Mouse (Mus musculus): Measurements from ENCODE around the gene Card19. TPM values are rescaled to one million over a fixed set of nuclear protein-coding genes. Genes with fewer than 3 reads are reported as not detected.

The Card19 gene
- polyA plus RNA-seq, 1 experiment: 53.3 TPM

DNA sequence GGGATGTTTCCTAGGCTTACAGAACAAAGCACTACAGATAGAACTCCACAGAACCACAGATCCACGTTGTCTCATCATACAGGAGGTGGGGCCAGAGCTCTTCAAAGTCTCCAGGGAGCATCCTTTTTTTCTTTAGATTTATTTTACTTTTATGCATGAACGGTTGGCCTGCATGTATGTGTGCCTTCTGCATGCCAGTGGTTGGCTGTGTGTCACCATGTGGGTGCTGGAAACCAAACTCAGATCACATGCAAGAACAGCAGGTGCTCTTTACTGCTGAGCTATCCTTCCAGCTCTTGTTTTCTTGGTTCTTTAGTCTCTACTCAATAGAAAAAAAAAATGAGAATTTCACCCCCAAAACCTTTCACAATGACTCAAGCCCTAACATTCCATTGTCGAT, 33.1 kb upstream of the Card19 start:
- WGBS: 45% methylated on average over 3 of the region's 3 CpGs
- no peaks in the 10 kb centered on the region for H3K27me3 ChIP-seq (ENCODE audit: control insufficient read depth, insufficient read depth, low read length)
- H3K27ac ChIP-seq (ENCODE audit: insufficient read depth, low read length): no peak overlapping the region
- no peak overlapping the region for H3K4me3 ChIP-seq (replicated peaks; ENCODE audit: insufficient read depth, low read depth, low read length)
- TF ChIP-seq CTCF (IDR thresholded peaks at IDR 0.05; ENCODE audit: borderline replicate concordance, insufficient read depth, low read depth, low read length): no peak
- TF ChIP-seq POLR2A (IDR thresholded peaks at IDR 0.05; ENCODE audit: borderline replicate concordance, insufficient read depth, low read length): no peak
- no peak for DNase-seq
- no peaks in the 10 kb centered on the region for H3K4me1 ChIP-seq (ENCODE audit: control insufficient read depth, insufficient read depth, low read length)

DNA sequence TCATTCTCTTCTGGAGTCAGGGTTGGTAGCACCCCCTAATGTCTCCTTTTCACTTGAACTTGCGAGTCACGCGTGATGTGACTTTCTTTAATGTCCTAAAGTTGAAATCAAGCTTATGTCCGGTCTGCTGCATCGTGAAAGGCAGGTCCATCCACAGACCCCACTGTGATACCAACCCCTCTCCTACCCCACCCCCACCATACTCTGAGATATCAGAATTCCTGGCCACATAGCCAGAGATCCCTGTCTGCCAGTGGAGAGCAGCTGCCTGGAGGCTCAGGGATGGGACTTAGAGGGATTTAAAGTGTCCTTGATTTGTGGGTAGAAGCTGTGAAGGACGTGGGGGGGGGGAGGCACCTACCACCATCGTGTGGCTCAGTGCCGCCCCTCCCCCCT, 32.6 kb upstream of the Card19 start, which contains the start of gene Susd3:
Gene Susd3 (minus strand): TSS at position 240 of the 396 bp plus-strand sequence.
- H3K4me1 ChIP-seq (ENCODE audit: control insufficient read depth, insufficient read depth, low read length): no peaks in the 10 kb centered on the region
- 21% methylated on average over 7 of the region's 8 CpGs for WGBS
- no peak within 1 kb of the TSS for H3K27ac ChIP-seq (ENCODE audit: insufficient read depth, low read length)
- H3K4me3 ChIP-seq (replicated peaks; ENCODE audit: insufficient read depth, low read depth, low read length): no peak within 1 kb of the TSS
- no peak for DNase-seq
- TF ChIP-seq POLR2A (IDR thresholded peaks at IDR 0.05; ENCODE audit: borderline replicate concordance, insufficient read depth, low read length) (no peak), CTCF (IDR thresholded peaks at IDR 0.05; ENCODE audit: borderline replicate concordance, insufficient read depth, low read depth, low read length) (no peak)
- no peaks in the 10 kb centered on the region for H3K27me3 ChIP-seq (ENCODE audit: control insufficient read depth, insufficient read depth, low read length)

DNA sequence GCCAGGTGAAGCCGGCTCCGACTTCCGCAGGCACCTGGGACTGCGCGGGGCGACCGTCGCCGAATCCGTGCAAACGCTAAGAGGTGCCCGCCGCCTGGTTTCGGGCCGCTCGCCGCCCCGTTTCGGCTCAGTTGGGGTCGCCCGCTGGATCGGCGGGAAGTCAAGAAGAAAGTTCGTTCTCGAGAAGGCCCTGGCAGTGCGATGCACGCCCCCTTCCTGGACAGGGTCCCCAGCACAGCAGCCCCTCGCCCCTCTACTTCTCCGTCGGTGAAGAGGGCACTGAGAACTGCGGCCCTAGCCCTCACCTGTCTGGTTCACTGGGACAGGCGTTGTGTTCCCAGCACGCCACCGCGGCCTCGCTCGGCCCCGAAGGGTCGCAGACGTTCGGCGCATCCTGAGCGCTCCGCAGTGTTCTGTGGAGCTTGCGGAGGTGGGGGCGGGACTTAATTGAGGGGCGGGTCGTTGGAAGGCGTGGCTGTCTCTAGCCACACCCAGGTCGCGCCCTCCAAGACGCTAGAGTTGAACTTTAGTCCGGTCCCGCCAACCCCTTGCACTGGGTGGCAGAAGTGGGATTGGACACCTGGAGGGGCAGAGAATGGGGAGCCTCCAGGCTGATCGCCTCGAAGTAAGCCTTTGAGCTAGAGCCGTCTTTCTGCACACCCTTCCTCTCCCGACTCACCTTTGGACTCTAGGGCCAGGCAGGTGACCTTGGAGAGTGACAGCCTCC, 32.1 kb upstream of the Card19 start:
- no peak overlapping the region for H3K4me3 ChIP-seq (replicated peaks; ENCODE audit: insufficient read depth, low read depth, low read length)
- TF ChIP-seq POLR2A (IDR thresholded peaks at IDR 0.05; ENCODE audit: borderline replicate concordance, insufficient read depth, low read length) (no peak), CTCF (IDR thresholded peaks at IDR 0.05; ENCODE audit: borderline replicate concordance, insufficient read depth, low read depth, low read length) (no peak)
- 4% methylated on average over 58 of the region's 58 CpGs for WGBS
- no peak for DNase-seq
- H3K27me3 ChIP-seq (ENCODE audit: control insufficient read depth, insufficient read depth, low read length): no peaks in the 10 kb centered on the region
- H3K27ac ChIP-seq (ENCODE audit: insufficient read depth, low read length): no peak overlapping the region
- H3K4me1 ChIP-seq (ENCODE audit: control insufficient read depth, insufficient read depth, low read length): no peaks in the 10 kb centered on the region

DNA sequence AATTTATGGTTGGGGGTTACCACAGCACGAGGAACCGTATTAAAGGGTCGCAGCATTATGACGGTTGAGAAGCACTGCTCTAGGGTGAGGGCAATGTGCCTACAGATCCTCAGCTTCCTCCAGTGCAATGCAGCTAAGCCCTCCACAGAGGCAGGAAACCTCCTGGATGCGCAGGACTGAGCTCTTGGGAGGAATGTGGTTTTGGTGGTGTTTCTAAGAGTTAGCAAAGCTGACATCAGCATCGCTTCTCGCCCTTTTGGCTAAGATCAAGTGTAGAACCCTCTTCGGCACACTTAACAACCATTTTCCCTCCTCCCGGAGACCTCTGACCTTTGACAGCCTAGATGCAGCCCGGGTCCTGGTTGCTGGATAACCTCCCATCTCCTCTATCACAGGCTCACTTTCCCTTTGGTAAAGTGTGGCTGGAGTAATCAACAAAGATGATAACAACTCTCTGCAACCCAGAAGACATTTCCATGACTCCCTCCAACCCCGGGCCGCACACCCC, 31.4 kb upstream of the Card19 start:
- Histone ChIP-seq H3K27ac (ENCODE audit: insufficient read depth, low read length) (no peak overlapping the region), H3K4me3 (replicated peaks; ENCODE audit: insufficient read depth, low read depth, low read length) (no peak overlapping the region), H3K4me1 (ENCODE audit: control insufficient read depth, insufficient read depth, low read length) (no peaks in the 10 kb centered on the region), H3K27me3 (ENCODE audit: control insufficient read depth, insufficient read depth, low read length) (no peaks in the 10 kb centered on the region)
- 60% methylated on average over 12 of the region's 12 CpGs for WGBS
- TF ChIP-seq CTCF (IDR thresholded peaks at IDR 0.05; ENCODE audit: borderline replicate concordance, insufficient read depth, low read depth, low read length) (no peak), POLR2A (IDR thresholded peaks at IDR 0.05; ENCODE audit: borderline replicate concordance, insufficient read depth, low read length) (no peak)
- DNase-seq: no peak

DNA sequence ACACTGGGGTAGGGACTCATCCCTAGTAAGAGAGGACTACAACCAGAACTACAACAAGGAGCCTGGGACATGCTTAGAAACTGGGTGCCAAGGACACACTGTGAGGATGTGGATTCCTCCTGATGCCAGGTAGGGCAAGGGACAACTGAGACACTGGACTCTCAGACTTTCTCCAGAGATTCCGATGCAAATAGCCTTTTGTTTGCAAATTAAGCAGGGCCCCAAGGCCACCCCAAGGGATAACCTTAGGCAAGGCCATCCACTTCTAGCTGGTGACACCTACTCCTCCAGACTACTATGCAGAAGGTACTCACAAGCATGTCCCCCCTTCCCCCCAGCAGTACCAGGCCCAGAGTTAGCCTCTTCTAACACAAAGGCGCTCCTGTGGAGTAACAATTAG, 30.8 kb upstream of the Card19 start:
- no peak for DNase-seq
- no peak overlapping the region for H3K27ac ChIP-seq (ENCODE audit: insufficient read depth, low read length)
- 91% methylated on average over 2 of the region's 2 CpGs for WGBS

DNA sequence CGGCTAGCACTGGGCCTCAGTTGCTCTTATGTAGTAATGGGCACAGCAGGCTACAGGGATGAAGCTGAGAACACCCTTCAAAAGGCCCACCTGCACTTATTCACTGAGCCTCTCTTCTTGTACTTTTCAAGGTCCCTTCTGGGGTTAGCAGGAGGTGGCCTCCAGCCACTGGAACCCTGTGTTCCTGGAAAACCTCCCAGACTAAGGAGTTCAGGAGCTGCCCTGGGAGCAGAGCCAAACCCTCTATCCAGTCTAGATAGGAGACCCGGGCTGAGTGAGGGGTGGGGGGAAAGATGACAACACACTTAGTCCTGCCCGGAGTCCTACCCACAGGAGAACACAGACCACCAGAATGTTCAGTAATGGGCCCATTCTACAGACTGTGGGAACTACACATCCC, 30.2 kb upstream of the Card19 start:
- TF ChIP-seq POLR2A (IDR thresholded peaks at IDR 0.05; ENCODE audit: borderline replicate concordance, insufficient read depth, low read length) (no peak), CTCF (IDR thresholded peaks at IDR 0.05; ENCODE audit: borderline replicate concordance, insufficient read depth, low read depth, low read length) (no peak)
- Histone ChIP-seq H3K27me3 (ENCODE audit: control insufficient read depth, insufficient read depth, low read length) (no peaks in the 10 kb centered on the region), H3K4me1 (ENCODE audit: control insufficient read depth, insufficient read depth, low read length) (no peaks in the 10 kb centered on the region), H3K27ac (ENCODE audit: insufficient read depth, low read length) (no peak overlapping the region), H3K4me3 (replicated peaks; ENCODE audit: insufficient read depth, low read depth, low read length) (no peak overlapping the region)
- WGBS: 39% methylated on average over 3 of the region's 3 CpGs
- DNase-seq: no peak

More for the DNA sequence above, 30.8 kb upstream of the Card19 start:
- no peaks in the 10 kb centered on the region for H3K27me3 ChIP-seq (ENCODE audit: control insufficient read depth, insufficient read depth, low read length)
- TF ChIP-seq POLR2A (IDR thresholded peaks at IDR 0.05; ENCODE audit: borderline replicate concordance, insufficient read depth, low read length): no peak
- TF ChIP-seq CTCF (IDR thresholded peaks at IDR 0.05; ENCODE audit: borderline replicate concordance, insufficient read depth, low read depth, low read length): no peak
- H3K4me3 ChIP-seq (replicated peaks; ENCODE audit: insufficient read depth, low read depth, low read length): no peak overlapping the region
- H3K4me1 ChIP-seq (ENCODE audit: control insufficient read depth, insufficient read depth, low read length): no peaks in the 10 kb centered on the region

DNA sequence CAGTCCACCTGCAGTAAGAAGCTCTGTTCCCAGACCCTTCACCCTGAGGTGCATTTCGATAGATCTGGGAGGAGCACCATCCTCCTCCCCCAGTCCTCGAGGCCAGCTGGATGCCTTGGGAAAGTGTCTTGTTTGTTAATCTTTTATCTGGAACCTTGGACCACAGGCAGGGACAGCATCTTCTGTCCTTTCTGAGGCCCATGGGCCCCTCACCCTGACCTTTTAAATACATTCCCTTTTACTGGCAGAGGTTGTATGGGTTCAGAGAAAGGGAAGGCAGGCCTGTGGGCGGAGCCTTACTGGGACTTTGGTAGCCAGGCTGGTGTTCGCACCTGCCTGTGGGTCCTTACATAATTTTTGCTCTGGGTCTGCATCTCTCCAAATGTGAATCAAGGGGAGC, 29.4 kb upstream of the Card19 start:
- H3K4me1 ChIP-seq (ENCODE audit: control insufficient read depth, insufficient read depth, low read length): no peaks in the 10 kb centered on the region
- TF ChIP-seq POLR2A (IDR thresholded peaks at IDR 0.05; ENCODE audit: borderline replicate concordance, insufficient read depth, low read length) (no peak), CTCF (IDR thresholded peaks at IDR 0.05; ENCODE audit: borderline replicate concordance, insufficient read depth, low read depth, low read length) (no peak)
- H3K27me3 ChIP-seq (ENCODE audit: control insufficient read depth, insufficient read depth, low read length): no peaks in the 10 kb centered on the region
- H3K4me3 ChIP-seq (replicated peaks; ENCODE audit: insufficient read depth, low read depth, low read length): no peak overlapping the region
- 57% methylated on average over 4 of the region's 4 CpGs for WGBS
- no peak for DNase-seq
- H3K27ac ChIP-seq (ENCODE audit: insufficient read depth, low read length): no peak overlapping the region

DNA sequence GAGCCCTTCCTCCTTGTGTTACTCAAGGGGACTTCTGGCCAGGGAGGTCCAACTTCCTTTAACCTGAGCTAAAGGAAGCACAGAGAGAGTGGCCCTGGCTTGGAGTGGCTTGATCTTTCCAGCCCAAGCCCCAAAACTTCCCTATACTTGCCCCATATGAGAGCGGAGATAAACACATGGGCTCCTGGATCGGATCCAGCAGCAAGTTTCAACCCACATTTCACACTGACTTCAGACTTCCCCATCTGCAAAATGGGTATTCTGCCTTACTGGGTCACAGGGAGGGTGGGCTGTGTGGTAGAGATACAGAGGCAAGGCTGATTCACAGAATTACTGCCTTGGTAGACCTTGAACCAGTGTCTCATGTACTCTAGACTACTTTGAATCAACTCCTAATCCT, 27.7 kb upstream of the Card19 start:
- H3K27me3 ChIP-seq (ENCODE audit: control insufficient read depth, insufficient read depth, low read length): no peaks in the 10 kb centered on the region
- WGBS: 82% methylated on average over 2 of the region's 2 CpGs

More for the DNA sequence above, 27.7 kb upstream of the Card19 start:
- no peaks in the 10 kb centered on the region for H3K4me1 ChIP-seq (ENCODE audit: control insufficient read depth, insufficient read depth, low read length)
- no peak overlapping the region for H3K27ac ChIP-seq (ENCODE audit: insufficient read depth, low read length)
- no peak overlapping the region for H3K4me3 ChIP-seq (replicated peaks; ENCODE audit: insufficient read depth, low read depth, low read length)
- DNase-seq: no peak
- TF ChIP-seq CTCF (IDR thresholded peaks at IDR 0.05; ENCODE audit: borderline replicate concordance, insufficient read depth, low read depth, low read length) (no peak), POLR2A (IDR thresholded peaks at IDR 0.05; ENCODE audit: borderline replicate concordance, insufficient read depth, low read length) (no peak)
